In the genomic region with DNA sequence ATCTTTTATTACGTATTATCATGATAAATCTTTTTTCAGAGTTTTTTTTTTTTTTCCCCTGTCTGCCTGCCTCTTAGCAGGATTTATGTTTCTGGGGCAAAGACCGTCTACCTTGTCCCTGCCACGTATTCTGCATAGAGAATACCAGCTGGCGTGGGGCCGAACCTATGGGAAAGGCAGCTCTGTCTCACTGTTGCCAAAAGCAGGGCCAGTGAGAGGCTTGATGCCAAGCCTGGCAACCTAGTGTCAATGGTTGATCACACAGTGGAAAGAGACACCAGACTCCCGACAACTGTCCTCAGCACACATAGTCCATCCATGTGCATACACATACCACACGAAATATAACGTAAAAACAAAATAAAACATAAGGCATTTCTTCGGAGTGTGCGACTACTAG, we compare ENCODE assay signal across 12 mouse cellular contexts. TPM values are rescaled to one million over a fixed set of nuclear protein-coding genes. Genes with fewer than 3 reads are reported as not detected.
DNase-seq lines count a peak whose midpoint lies in the region; ATAC-seq lines count a peak whose summit lies in the region.
"Had no signal": no experiment of that assay in that cellular context is flagged by ENCODE, and none has a peak within 500 bp of the region (broad histone marks: within the 10 kb centered on the region; RNA-seq: fewer than 3 reads in every experiment).

No protein-coding gene starts in this region.

- DNase-seq in kidney, adult 11 months = peak; percentile 71
- no peak for DNase-seq in kidney, postnatal 10 days
- DNase-seq in urinary bladder, adult 2 months (ENCODE audit: low spot score) = peak; percentile 19
- DNase-seq in urinary bladder, postnatal 4 days (ENCODE audit: low spot score in 2 of 2) = no peak
- DNase-seq in cerebellum, adult 8-10 months = peak; percentile 60
- DNase-seq: heart, adult 11 months; kidney, adult 2 months had no signal

- H3K9ac ChIP-seq in intestine, embryonic 16.5 days (ENCODE audit: low read depth, low read length) = no peak overlapping the region
- no peak overlapping the region for H3K9ac ChIP-seq in kidney, embryonic 15.5 days
- H3K9ac ChIP-seq: hindbrain, embryonic 13.5 days had no signal

- no peaks in the 10 kb centered on the region for H3K9me3 ChIP-seq in intestine, embryonic 16.5 days (ENCODE audit: control insufficient read depth, low read length)
- H3K9me3 ChIP-seq in kidney, embryonic 15.5 days (replicated peaks) = no peaks in the 10 kb centered on the region
- H3K9me3 ChIP-seq: forebrain, embryonic 10.5 days; hindbrain, embryonic 13.5 days had no signal

- ATAC-seq in intestine, embryonic 16.5 days = no peak
- no peak for ATAC-seq in kidney, embryonic 15.5 days (replicated peaks; ENCODE audit: low FRiP score)

- H3K4me1 ChIP-seq in intestine, embryonic 16.5 days (ENCODE audit: control insufficient read depth, insufficient read depth, low read length) = no peaks in the 10 kb centered on the region
- H3K4me1 ChIP-seq in kidney, embryonic 15.5 days = no peaks in the 10 kb centered on the region

- H3K4me3 ChIP-seq in intestine, embryonic 16.5 days (ENCODE audit: low read length) = no peak overlapping the region
- H3K4me3 ChIP-seq in kidney, embryonic 15.5 days (replicated peaks) = no peak overlapping the region
- H3K4me3 ChIP-seq: forebrain, embryonic 10.5 days; hindbrain, embryonic 13.5 days had no signal

- 93% methylated on average over 10 of the region's 10 CpGs for WGBS in intestine, embryonic 16.5 days
- 91% methylated on average over 10 of the region's 10 CpGs for WGBS in kidney, embryonic 15.5 days

- H3K4me2 ChIP-seq in intestine, embryonic 16.5 days (ENCODE audit: low read depth, low read length) = no peak overlapping the region
- H3K4me2 ChIP-seq in kidney, embryonic 15.5 days = no peak overlapping the region
- H3K4me2 ChIP-seq: hindbrain, embryonic 13.5 days had no signal

- H3K27ac ChIP-seq in intestine, embryonic 16.5 days (ENCODE audit: low read length) = no peak overlapping the region
- H3K27ac ChIP-seq in kidney, embryonic 15.5 days = no peak overlapping the region
- H3K27ac ChIP-seq: forebrain, embryonic 10.5 days; hindbrain, embryonic 13.5 days; stomach, postnatal 0 days had no signal

- H3K36me3 ChIP-seq in intestine, embryonic 16.5 days (ENCODE audit: control insufficient read depth, insufficient read depth, low read length) = no peaks in the 10 kb centered on the region
- H3K36me3 ChIP-seq in kidney, embryonic 15.5 days = peaks cover 8% of the 10 kb centered on the region

- H3K27me3 ChIP-seq in intestine, embryonic 16.5 days (replicated peaks; ENCODE audit: control insufficient read depth, insufficient read depth, low read length) = no peaks in the 10 kb centered on the region
- no peaks in the 10 kb centered on the region for H3K27me3 ChIP-seq in kidney, embryonic 15.5 days
- H3K27me3 ChIP-seq: hindbrain, embryonic 13.5 days had no signal

RNA-seq across cellular contexts. Expression of a gene that starts 13.8 kb away (rescaled TPM):
- 17.9 and 19.8 TPM in 2 replicates for polyA plus RNA-seq in urinary bladder, adult 2 months (2012; rRNA removed)
- 4.2 and 4.5 TPM in 2 replicates for polyA plus RNA-seq in intestine, embryonic 16.5 days (2015; fragmentation: Nextera tagmentation; extraction: Ambion mirVana)
- polyA plus RNA-seq in kidney, embryonic 15.5 days (2015; fragmentation: Nextera tagmentation; extraction: Ambion mirVana) = 6.1 and 7.3 TPM in 2 replicates

RNA-seq across cellular contexts. Expression of a gene that starts 14.8 kb away (rescaled TPM):
- 21.0 and 24.0 TPM in 2 replicates for polyA plus RNA-seq in urinary bladder, adult 2 months (2012; rRNA removed)
- polyA plus RNA-seq in intestine, embryonic 16.5 days (2015; fragmentation: Nextera tagmentation; extraction: Ambion mirVana) = 44.0 and 48.1 TPM in 2 replicates
- polyA plus RNA-seq in kidney, embryonic 15.5 days (2015; fragmentation: Nextera tagmentation; extraction: Ambion mirVana) = 50.6 and 51.4 TPM in 2 replicates

RNA-seq across cellular contexts. Expression of a gene that starts 42.5 kb away (rescaled TPM):
- 29.4 and 33.8 TPM in 2 replicates for polyA plus RNA-seq in urinary bladder, adult 2 months (2012; rRNA removed)
- polyA plus RNA-seq in intestine, embryonic 16.5 days (2015; fragmentation: Nextera tagmentation; extraction: Ambion mirVana) = 10.7 and 11.4 TPM in 2 replicates
- 17.5 and 18.2 TPM in 2 replicates for polyA plus RNA-seq in kidney, embryonic 15.5 days (2015; fragmentation: Nextera tagmentation; extraction: Ambion mirVana)

RNA-seq across cellular contexts. Expression of a gene that starts 42.6 kb away (rescaled TPM):
- 16.5 and 23.3 TPM in 2 replicates for polyA plus RNA-seq in urinary bladder, adult 2 months (2012; rRNA removed)
- polyA plus RNA-seq in intestine, embryonic 16.5 days (2015; fragmentation: Nextera tagmentation; extraction: Ambion mirVana) = 18.0 and 19.6 TPM in 2 replicates
- 23.5 and 24.4 TPM in 2 replicates for polyA plus RNA-seq in kidney, embryonic 15.5 days (2015; fragmentation: Nextera tagmentation; extraction: Ambion mirVana)

RNA-seq across cellular contexts. Expression of a gene that starts 52.4 kb away (rescaled TPM):
- 7.9 and 14.8 TPM in 2 replicates for polyA plus RNA-seq in urinary bladder, adult 2 months (2012; rRNA removed)
- polyA plus RNA-seq in intestine, embryonic 16.5 days (2015; fragmentation: Nextera tagmentation; extraction: Ambion mirVana) = 3.1 and 4.0 TPM in 2 replicates
- polyA plus RNA-seq in kidney, embryonic 15.5 days (2015; fragmentation: Nextera tagmentation; extraction: Ambion mirVana) = 5.0 and 5.7 TPM in 2 replicates

Comparison
In these comparisons a context has a peak if more than half of its experiments do, and no peak if none do; other contexts are left out.
1. DNase-seq: peak in kidney, adult 11 months (single experiment), urinary bladder, adult 2 months (single experiment) and cerebellum, adult 8-10 months (single experiment); none in kidney, postnatal 10 days (single experiment) and urinary bladder, postnatal 4 days (0 of 2).